Mouse (Mus musculus) embryonic facial prominence, embryonic 12.5 days (tissue): Measurements from ENCODE around the gene Rpl23. TPM values are rescaled to one million over a fixed set of nuclear protein-coding genes. Genes with fewer than 3 reads are reported as not detected.

Source experiments
- ATAC-seq: fragments of 200-750 bp; cut with Nextera tagmentation; 2 replicates; pipeline ENCODE4 v1.8.0; 2017; ENCODE audit not compliant: insufficient number of reproducible peaks, insufficient read depth, low FRiP score, low TSS enrichment
- H3K27ac ChIP-seq: fragments of 300-500 bp; sonication (generic); 2 replicates; pipeline ENCODE4 v1.5.1; 2016; ENCODE audit warnings: mild to moderate bottlenecking
- H3K27me3 ChIP-seq: fragments of 300-500 bp; sonication (generic); 2 replicates; pipeline ENCODE4 v1.6.1; 2016; ENCODE audit warnings: mild to moderate bottlenecking, moderate library complexity
- H3K36me3 ChIP-seq: fragments of 300-500 bp; sonication (generic); 2 replicates; pipeline ENCODE4 v1.6.1; 2016; ENCODE audit warnings: mild to moderate bottlenecking
- H3K4me1 ChIP-seq: fragments of 300-500 bp; sonication (generic); 2 replicates; pipeline ENCODE4 v1.6.1; 2016
- H3K4me2 ChIP-seq: fragments of 300-500 bp; sonication (generic); replicated peaks from 2 replicates; pipeline ENCODE4 v1.6.1; 2016; ENCODE audit warnings: mild to moderate bottlenecking, moderate library complexity
- H3K4me3 ChIP-seq: fragments of 300-500 bp; sonication (generic); 2 replicates; pipeline ENCODE4 v1.5.1; 2016; ENCODE audit warnings: mild to moderate bottlenecking
- H3K9ac ChIP-seq: fragments of 300-500 bp; sonication (generic); 2 replicates; pipeline ENCODE4 v1.6.1; 2016; ENCODE audit warnings: mild to moderate bottlenecking, moderate library complexity
- H3K9me3 ChIP-seq: fragments of 300-500 bp; sonication (generic); 2 replicates; pipeline ENCODE4 v1.6.1; 2016; ENCODE audit warnings: mild to moderate bottlenecking, moderate library complexity
- WGBS: fragments of 180-500 bp; shearing (Covaris S2); methylation state at CpG from one replicate; pipeline ENCODE4 v1.1.7; 2016; 5-methylcytosine and 5-hydroxymethylcytosine counted together
- polyA plus RNA-seq: library from polyadenylated mRNA; unstranded; fragments of >200 nt; fragmentation: Nextera tagmentation; extraction: Ambion mirVana; gene quantifications from 2 replicates; pipeline ENCODE4 v1.2.1, GENCODE M21; 2016

The Rpl23 gene
- polyA plus RNA-seq, 1 experiment from 2014 or later, result 481 TPM

DNA sequence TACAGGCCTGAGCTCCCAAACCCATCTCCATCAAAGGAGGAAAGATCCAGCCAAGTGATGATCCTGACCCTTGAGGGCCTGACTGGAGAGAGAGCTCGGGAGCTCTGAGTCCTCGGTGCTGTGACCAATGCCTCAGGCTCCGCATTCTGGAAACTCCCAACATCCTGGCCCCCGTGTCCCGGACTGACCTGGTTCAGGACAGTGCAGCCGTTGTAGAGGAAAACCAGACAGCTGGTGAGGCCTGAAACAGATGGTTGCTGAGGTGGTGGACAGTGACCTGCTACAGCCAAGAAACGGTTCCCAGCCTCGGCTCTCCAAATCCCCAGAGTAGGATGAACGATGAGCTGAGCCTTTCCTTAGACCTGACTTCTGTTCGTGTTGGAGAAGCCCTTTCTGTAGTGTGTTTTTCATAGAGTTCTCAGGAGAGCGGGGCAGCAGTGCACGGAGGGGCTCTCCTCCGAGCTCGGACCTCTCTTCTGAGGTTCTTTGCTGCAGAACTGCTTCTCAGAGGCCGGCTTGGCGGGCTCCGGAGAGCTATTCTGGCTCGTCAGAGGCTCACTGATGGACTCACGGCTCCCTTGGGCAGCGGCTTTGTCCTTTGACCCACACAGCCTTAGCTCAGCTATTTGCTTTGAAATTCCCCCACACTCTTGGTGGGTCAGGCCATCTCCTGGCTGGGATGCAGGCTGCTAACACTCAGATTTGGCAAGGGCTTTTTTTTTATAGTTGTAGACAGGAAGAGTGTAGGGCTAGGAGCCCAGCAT lies 40.8 kb upstream of the Rpl23 start:
- Histone ChIP-seq H3K4me1 (peaks cover 13% of the 10 kb centered on the region), H3K4me3 (no peak overlapping the region), H3K9me3 (no peaks in the 10 kb centered on the region), H3K27ac (0 out of 2 replicates have a peak overlapping the region, but pooled peaks have one; percentile 30), H3K4me2 (no peak overlapping the region), H3K36me3 (peaks cover 74% of the 10 kb centered on the region), H3K9ac (no peak overlapping the region), H3K27me3 (no peaks in the 10 kb centered on the region)
- WGBS, result 54% methylated on average over 20 of the region's 20 CpGs
- ATAC-seq, result no peak

DNA sequence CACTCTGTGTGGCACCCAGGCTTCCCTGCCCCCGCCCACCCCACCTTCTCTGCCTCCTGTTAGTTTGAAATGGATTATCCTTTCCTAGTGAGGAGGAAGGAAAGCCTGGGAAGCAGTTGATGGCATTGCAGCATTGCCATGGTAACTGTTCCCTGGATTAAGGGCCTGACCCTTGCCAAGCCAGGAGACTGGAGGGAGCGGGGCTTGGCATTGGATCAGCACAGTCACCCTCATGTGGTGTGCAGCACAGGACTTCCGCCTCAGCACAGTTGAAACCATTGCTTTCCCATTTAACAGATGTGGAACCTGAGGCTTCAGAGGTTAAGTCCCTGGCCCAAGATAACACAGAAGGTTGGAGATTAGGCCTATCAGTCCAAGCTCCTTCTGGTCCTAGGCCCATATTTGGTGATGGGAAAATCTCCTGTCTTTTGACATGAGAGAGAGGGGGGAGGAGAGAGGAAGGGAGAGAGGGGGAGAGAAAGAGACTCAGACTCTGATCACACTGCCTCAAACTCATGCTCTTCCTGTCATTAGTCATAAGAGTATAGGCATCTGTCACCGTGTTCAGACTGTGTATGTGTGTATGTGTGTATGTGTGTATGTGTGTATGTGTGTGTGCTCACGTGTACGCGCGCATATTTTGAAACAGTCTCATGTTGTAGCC lies 39.3 kb upstream of the Rpl23 start:
- 96% methylated on average over 8 of the region's 8 CpGs for WGBS
- H3K4me2 ChIP-seq, result no peak overlapping the region
- peaks cover 27% of the 10 kb centered on the region for H3K4me1 ChIP-seq
- H3K27ac ChIP-seq, result no peak overlapping the region
- no peak overlapping the region for H3K9ac ChIP-seq
- H3K36me3 ChIP-seq, result peaks cover 63% of the 10 kb centered on the region
- H3K27me3 ChIP-seq, result no peaks in the 10 kb centered on the region
- no peak overlapping the region for H3K4me3 ChIP-seq
- no peak for ATAC-seq
- no peaks in the 10 kb centered on the region for H3K9me3 ChIP-seq

DNA sequence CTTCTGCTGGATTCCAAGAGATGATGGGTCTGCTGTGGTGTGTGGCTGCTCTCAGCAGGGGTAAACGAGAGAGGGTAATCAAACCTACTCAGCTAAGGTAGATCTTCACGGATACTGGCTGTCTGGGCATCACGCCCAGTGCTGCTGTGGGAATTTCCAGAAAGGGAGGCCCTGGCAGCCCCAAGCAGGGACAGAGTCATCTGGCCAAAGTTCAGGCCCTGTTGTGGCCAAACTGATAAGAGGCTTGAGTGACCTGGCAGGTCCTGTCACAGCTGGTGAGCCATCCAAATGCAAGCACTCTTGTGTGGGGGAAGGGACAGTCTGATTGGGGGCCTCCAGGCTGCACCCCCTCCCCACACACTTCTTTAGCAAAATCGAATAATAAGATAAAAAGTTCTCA lies 38.6 kb upstream of the Rpl23 start:
- WGBS, result 77% methylated on average over 4 of the region's 4 CpGs
- H3K4me3 ChIP-seq, result no peak overlapping the region
- no peak overlapping the region for H3K27ac ChIP-seq
- H3K4me2 ChIP-seq, result no peak overlapping the region
- H3K4me1 ChIP-seq, result peaks cover 34% of the 10 kb centered on the region
- no peak overlapping the region for H3K9ac ChIP-seq
- no peaks in the 10 kb centered on the region for H3K27me3 ChIP-seq
- ATAC-seq, result no peak
- peaks cover 63% of the 10 kb centered on the region for H3K36me3 ChIP-seq
- H3K9me3 ChIP-seq, result no peaks in the 10 kb centered on the region

DNA sequence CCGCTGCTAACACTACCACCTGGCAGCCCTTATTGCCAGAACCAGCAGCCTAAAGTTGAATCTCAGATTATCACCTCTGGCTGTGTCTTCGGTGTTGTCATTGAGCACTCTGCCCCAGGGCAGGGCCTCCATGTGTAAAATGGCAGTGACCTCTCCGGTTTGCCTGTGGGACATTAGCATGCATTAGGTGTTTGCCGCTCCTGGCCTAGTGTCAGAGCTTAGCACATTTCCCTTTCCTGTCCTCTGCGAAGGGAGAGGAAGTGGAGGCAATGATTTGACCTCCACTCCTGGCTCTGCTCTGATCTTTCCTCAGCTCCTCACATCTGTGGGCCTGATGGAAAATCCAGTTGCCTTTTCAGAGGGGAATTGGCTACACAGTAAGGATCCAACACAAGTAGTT lies 37.7 kb upstream of the Rpl23 start:
- H3K4me2 ChIP-seq, result no peak overlapping the region
- H3K9ac ChIP-seq, result no peak overlapping the region
- H3K9me3 ChIP-seq, result no peaks in the 10 kb centered on the region
- no peaks in the 10 kb centered on the region for H3K27me3 ChIP-seq
- H3K4me3 ChIP-seq, result no peak overlapping the region
- H3K36me3 ChIP-seq, result peaks cover 63% of the 10 kb centered on the region
- WGBS, result 65% methylated on average over 5 of the region's 5 CpGs
- no peak for ATAC-seq
- peaks cover 43% of the 10 kb centered on the region for H3K4me1 ChIP-seq
- H3K27ac ChIP-seq, result no peak overlapping the region; the same call in 1 of the 2 replicates

DNA sequence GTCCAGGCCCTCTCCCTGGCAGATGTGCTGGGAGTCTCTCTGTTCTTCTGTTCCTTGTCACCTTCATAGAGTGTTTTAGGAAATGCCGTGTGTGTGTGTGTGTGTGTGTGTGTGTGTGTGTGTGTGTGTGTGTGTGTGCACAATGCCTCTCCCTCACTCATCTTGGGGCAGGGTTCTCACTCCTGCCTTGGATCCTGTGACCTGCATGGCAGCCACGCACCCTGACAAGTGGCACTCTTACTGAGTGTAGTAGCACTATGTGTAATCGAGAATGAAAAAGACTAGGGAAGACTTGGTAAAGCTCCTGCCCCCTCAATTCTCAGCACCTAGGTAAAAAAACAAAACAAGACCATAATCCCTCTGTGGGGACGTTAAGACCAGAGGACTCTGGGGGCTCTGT lies 36.9 kb upstream of the Rpl23 start:
- H3K4me3 ChIP-seq, result no peak overlapping the region

DNA sequence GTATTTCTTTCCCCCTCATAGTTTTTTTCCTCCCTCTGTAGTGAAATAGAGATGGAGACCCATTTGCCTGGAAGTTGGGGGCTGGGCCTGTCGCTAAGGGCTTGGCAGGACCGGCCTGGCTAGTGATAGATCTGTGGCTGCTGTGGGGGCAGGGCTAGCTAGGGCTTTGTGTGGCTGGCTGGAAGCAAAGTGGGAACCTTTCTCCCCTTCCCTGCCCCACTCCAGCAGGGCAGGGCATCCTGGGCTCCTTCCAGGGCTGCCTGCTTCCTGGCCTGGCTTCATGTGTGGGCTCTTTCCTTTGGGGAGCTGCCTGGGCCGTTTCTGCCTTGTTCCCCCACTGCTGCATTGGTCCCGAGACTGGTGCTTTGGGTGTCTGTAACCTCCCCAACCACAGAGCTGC lies 36.3 kb upstream of the Rpl23 start:
- ATAC-seq, result no peak
- 6% methylated on average over 4 of the region's 4 CpGs for WGBS
- Histone ChIP-seq H3K4me3 (no peak overlapping the region), H3K27ac (peak overlapping the region; percentile 74), H3K36me3 (peaks cover 66% of the 10 kb centered on the region), H3K9me3 (no peaks in the 10 kb centered on the region), H3K9ac (0 out of 2 replicates have a peak overlapping the region, but pooled peaks have one; percentile 11), H3K4me1 (peaks cover 53% of the 10 kb centered on the region), H3K27me3 (no peaks in the 10 kb centered on the region), H3K4me2 (no peak overlapping the region)

More for the DNA sequence above, 36.9 kb upstream of the Rpl23 start:
- Histone ChIP-seq H3K9me3 (no peaks in the 10 kb centered on the region), H3K36me3 (peaks cover 63% of the 10 kb centered on the region), H3K27me3 (no peaks in the 10 kb centered on the region), H3K4me2 (no peak overlapping the region), H3K27ac (peak overlapping the region; percentile 74), H3K9ac (no peak overlapping the region), H3K4me1 (peaks cover 48% of the 10 kb centered on the region)
- 58% methylated on average over 4 of the region's 4 CpGs for WGBS
- ATAC-seq, result no peak

DNA sequence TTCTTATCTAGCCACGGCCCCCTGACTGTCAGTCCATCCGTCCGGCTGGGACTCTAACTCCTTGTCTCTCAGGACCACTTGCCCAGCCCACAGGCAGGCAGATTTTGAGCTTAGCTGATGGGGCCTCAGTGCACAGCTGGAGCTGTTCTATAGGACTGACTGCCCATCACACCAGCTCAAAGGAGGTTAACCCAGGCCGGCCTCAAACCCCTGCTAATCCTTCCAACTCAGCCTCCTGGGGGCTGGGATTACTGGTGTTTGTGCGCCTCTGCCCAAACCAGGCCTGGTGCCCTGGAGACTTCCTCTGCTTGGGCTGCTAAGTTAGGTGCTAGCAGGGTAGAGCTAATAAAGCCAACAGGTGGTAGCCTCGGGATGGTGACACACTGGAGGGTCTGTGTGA lies 35.8 kb upstream of the Rpl23 start:
- H3K4me1 ChIP-seq, result peaks cover 59% of the 10 kb centered on the region
- ATAC-seq, result no peak
- no peaks in the 10 kb centered on the region for H3K9me3 ChIP-seq
- H3K27me3 ChIP-seq, result no peaks in the 10 kb centered on the region
- H3K27ac ChIP-seq, result peak overlapping the region; percentile 74
- no peak overlapping the region for H3K4me3 ChIP-seq
- peaks cover 63% of the 10 kb centered on the region for H3K36me3 ChIP-seq
- no peak overlapping the region for H3K9ac ChIP-seq
- H3K4me2 ChIP-seq, result no peak overlapping the region
- WGBS, result 44% methylated on average over 6 of the region's 6 CpGs

DNA sequence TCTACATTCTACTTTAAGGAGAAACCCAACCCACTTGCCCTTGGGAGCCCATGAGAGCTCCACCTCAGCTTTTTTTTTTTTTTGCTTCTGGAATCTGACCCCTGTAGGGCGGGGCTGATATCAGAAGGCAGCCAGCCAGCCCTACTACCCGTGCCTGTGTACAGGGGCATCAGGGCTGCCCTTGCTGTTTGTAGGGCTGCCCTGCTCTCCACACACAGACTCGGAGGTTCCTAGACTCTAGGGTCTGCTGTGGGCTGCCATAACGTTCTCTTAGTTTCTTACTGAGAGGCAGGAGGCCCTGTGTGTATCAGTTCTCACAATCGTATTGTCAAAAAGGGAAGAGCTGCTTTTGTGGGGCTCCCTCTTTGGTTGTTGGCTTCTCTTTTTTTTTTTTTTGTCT lies 35.1 kb upstream of the Rpl23 start:
- Histone ChIP-seq H3K4me1 (peaks cover 65% of the 10 kb centered on the region), H3K9me3 (no peaks in the 10 kb centered on the region), H3K27me3 (no peaks in the 10 kb centered on the region), H3K4me3 (no peak overlapping the region), H3K36me3 (peaks cover 61% of the 10 kb centered on the region), H3K4me2 (0 out of 2 replicates have a peak overlapping the region, but pooled peaks have one; percentile 22), H3K9ac (no peak overlapping the region), H3K27ac (0 out of 2 replicates have a peak overlapping the region, but pooled peaks have one; percentile 74)
- ATAC-seq, result no peak
- 16% methylated on average over 5 of the region's 5 CpGs for WGBS

DNA sequence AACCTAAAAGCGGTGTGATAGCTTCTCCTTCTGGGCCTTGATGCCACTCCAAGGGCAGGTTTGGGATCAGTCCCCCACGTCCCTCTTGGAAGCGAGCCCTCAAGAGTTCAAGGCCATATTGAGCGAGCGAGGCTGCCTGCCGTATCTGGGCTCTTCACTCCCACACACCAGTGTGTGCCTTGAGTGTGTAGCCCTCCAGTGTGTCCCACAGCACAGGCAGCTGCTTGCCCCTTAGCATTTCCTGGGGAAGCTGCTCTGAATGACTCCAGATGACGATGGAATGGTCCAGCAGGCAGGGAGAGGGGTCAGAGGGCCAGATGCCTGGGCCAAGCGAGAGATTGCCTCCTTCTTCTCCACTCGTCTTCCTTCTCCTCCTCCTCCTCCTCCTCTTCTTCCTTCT lies 34.7 kb upstream of the Rpl23 start:
- peaks cover 70% of the 10 kb centered on the region for H3K4me1 ChIP-seq
- peak overlapping the region; percentile 46 for H3K27ac ChIP-seq
- H3K36me3 ChIP-seq, result peaks cover 61% of the 10 kb centered on the region
- 28% methylated on average over 9 of the region's 9 CpGs for WGBS
- ATAC-seq, result no peak
- no peak overlapping the region for H3K9ac ChIP-seq
- H3K4me2 ChIP-seq, result 0 out of 2 replicates have a peak overlapping the region, but pooled peaks have one; percentile 22
- H3K9me3 ChIP-seq, result no peaks in the 10 kb centered on the region
- H3K4me3 ChIP-seq, result no peak overlapping the region
- H3K27me3 ChIP-seq, result no peaks in the 10 kb centered on the region

DNA sequence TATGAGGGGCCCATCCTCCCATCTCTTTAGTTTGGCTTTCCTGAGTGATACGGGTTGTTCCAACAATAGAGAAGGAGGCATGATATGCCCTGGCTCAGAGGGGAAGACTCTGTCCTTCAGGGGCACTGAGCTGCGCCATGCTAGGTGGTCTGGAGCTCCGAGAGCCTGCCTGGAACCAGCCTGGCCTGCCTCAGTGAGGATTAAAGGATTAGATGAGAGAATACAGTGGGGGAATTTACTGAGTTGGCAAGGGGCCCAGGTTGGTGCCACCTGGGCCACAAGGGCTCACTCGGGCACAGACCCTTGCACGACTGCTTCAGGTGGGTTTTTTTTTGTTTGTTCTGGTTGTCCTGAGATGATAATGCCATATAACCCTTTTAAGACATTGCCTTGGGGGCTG lies 33.9 kb upstream of the Rpl23 start:
- Histone ChIP-seq H3K27ac (peak overlapping the region; percentile 46; the same call in 1 of the 2 replicates), H3K36me3 (peaks cover 57% of the 10 kb centered on the region), H3K4me3 (no peak overlapping the region), H3K4me1 (peaks cover 77% of the 10 kb centered on the region), H3K9me3 (no peaks in the 10 kb centered on the region), H3K27me3 (no peaks in the 10 kb centered on the region), H3K9ac (no peak overlapping the region), H3K4me2 (no peak overlapping the region)
- 58% methylated on average over 5 of the region's 5 CpGs for WGBS
- ATAC-seq, result no peak

DNA sequence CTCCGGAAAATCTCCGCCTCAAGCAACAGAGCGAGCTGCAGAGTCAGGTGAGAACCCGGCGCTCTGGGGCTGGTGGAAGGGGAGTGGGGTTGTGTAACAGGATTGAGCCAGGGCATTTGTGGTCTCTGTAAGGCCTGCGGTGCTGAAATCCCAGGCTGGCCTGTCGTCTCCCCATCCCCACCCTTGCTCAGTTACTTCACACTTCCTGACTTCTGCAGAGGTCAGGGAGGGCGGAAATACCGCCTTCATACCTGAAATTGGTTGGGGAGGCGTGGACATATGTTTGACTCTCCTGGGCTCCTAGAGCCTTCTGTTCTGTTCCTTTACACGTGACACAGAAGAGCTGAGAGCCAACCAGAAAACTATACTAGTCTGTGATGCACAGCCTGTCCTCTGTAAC lies 33.5 kb upstream of the Rpl23 start:
- Histone ChIP-seq H3K4me3 (no peak overlapping the region), H3K9me3 (no peaks in the 10 kb centered on the region), H3K27ac (peak overlapping the region; percentile 46), H3K36me3 (peaks cover 54% of the 10 kb centered on the region), H3K4me1 (peaks cover 81% of the 10 kb centered on the region), H3K9ac (no peak overlapping the region), H3K27me3 (no peaks in the 10 kb centered on the region), H3K4me2 (no peak overlapping the region)
- 60% methylated on average over 11 of the region's 11 CpGs for WGBS
- ATAC-seq, result no peak
